Mouse (Mus musculus) right cerebral cortex, adult 18-20 months (tissue): Measurements from ENCODE around the gene 1700088E04Rik.
A peak's percentile ranks its signal among the peaks of the same experiment; 100 is the strongest.

ENCODE experiments used
- DNase-seq: peaks from one replicate; pipeline ENCODE4 v3.0.0; 2022; ENCODE audit warnings: mixed read lengths

The 1700088E04Rik gene

DNA sequence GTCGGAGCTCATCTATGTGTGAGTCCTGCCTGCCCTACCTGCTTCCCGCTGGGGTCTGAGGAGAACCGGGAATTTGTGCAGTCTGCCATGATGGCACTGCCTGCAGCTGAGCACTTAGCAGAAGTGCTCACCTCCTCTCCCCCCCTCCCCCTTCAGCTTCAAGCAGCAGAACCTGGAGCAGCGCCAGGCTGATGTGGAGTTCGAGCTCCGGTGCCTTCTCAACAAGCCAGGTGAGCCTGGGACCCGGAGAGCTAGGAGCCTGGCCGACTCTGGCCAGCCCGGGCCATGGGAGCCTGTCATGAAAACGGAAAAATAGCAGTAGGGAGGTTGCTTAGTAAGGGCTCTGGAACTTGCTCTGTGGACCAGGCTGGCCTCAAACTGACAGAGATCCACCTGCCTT is 10.3 kb downstream of the 1700088E04Rik start:
- DNase-seq: no peak

DNA sequence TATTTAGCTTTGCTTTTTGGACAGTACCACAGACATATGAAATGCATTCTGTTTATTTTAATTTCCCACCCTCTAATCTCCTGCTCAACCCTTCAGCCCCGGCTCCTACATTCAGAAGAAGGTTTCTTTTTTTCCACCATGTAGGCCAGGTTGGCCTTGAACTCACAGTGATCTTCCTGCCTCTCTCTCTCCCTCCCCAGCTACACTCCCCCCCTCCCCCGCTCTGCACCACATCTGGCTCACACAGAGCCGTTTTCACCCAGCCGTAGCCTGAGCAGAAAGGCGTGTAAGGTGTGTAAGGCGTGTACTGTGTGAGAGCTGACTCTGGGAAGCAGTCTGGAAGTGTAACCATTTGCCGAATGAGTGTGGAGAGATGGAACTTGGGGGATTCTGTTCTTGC is 11.7 kb downstream of the 1700088E04Rik start:
- no peak for DNase-seq

DNA sequence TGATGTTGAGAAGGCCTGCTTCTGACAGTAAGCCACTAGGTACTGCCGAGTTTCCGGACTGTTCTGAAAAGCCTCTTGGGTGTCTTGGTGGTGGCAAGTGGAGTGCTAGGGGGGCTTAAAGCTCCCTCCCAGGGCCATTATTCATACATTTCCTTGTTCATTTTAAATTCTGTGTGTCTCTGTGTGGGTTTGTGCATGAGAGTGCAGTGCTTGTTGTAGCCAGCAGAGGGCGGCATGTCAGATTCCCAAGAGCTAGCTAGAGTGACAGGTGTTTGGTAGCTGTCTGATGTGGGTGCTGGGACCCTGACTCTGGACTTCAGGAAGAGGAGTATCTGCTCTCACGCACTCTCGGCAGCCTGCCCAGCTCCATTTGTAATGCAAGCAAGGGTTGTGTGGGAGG is 12.8 kb downstream of the 1700088E04Rik start:
- no peak for DNase-seq

DNA sequence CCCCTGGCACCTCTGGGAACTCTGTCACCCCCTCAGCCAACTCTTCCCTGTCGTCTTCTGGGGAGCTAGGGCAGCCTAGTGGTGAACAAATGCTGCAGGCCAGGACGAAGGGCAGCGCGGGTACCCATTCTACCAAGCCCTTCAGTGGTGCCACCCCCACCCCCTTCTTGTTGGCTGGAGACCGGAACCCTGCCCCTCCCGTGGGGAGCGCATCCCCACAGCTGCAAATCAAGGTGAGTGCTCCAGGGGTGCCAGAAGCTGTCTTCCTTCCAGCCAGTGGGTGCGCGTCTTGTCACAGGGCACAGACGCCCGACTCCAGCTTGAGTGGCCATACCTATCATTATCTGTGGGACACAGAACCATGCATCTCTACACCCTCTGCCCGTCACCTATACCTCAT is 14.0 kb downstream of the 1700088E04Rik start:
- no peak for DNase-seq

DNA sequence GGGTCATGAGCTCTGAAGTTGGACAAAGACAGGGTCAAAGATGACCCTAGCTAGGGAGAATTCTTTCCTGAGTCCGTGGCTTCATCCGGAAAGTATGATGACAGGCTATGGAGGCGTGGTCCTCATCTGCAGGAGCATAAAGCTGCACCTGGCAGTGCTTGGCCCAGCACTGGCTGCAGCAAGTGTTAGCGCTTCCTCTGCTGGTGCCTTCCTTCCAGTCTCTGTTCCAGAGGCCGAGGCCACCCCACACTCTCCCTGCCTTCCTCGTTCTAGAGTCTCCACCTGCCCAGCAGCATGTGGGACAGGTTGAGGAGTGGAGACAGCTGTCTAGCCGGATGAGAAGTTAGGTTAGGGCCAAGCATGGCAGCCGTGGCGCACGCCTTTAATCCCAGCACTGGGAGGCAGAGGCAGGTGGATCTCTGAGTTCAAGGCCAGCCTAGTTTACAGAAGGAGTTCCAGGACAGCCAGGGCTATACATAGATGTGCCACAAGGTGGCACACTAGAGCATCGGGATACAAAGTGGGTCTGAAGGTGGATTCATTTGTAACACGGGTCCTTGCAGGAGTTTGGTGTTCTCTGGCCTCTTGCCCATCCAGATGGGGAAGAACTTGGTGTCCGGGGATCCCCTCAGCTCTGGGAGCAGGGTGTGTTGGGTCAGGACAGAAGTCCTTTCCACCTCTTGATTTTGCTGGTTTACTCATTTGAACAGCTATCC is 14.7 kb downstream of the 1700088E04Rik start:
- DNase-seq: no peak

DNA sequence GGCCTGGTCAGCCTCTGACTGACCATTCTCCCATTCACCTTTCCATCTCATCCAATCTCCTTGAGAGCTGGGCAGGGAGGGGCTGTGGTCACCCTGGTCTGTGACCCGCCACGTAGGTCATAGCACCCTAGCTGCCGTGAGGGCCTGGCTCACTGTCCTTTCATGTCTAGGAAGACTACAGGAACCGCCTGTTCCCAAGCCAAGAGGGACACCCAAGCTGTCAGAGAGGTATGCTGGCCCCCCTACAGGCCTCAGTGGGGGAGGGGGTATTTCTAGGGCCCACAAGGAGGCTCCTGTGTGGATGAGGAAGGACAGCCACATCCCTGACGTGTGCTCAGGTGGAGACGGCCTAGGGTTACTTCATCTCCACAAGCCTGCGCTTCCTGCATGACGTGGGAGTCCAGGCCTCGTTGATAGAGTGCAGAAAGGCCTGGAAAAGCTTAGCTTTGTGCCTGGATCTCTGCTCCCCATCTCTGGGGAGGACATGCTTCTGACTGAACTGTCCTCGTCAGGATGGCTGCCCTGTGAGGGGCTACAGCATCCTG is 16.6 kb downstream of the 1700088E04Rik start:
- DNase-seq: no peak

DNA sequence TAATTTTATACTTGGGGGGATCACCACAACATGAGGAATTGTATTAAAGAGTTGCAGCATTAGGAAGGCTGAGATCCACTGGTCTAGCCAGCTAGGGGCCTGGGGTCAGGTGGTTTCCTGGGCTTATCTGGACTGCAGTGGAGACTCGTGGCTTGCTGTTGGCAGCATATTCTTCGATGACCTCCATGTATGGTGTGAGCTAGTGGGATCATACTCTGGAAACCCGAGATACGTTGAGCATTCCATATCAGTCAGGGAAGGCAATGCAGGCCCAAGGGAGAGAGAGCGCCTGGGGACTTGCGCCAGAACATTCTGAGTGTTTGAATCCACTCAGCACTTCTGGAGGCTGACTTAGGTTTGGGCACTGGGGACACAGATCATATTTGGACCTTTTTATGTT is 17.3 kb downstream of the 1700088E04Rik start:
- DNase-seq: no peak

DNA sequence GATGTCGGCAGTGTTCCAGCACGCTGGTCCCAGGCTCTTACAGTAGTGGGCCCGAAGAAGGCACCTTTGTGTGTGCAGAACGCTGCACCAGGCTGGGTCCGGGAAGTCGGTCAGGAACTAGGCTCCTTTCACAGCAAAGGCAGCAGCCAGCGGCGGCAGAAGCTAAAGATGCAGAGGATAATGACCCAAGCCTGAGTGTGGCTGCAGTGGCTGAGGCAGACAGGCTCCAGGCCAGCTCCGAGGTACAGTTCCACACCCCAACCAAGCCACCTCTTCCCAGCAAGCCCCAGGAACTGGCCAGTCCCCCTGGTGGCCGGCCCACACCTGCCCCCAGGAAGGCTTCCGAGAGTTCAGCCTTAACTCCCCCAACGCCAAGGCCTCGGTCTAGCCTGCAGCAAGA is 18.5 kb downstream of the 1700088E04Rik start:
- DNase-seq: no peak

DNA sequence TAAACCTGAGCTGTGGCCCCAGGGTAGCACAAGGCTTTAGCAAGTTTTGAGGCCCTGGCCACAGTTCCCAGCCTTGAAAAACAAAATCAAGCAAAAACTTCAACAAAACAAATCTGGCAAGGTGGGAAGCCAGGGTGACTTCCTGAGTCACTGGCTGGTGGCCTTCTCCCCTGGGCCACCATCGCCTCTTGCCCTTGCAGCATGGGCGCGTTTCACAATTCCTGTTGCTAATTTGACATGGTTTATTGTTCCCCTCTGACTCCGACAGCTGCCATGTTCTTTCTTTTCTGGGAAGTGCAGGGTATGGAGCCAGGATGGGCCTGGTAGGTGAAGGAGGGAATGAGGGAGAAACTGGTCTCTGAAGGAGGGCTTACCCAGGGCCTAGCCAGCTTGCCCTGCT is 18.9 kb downstream of the 1700088E04Rik start:
- no peak for DNase-seq

DNA sequence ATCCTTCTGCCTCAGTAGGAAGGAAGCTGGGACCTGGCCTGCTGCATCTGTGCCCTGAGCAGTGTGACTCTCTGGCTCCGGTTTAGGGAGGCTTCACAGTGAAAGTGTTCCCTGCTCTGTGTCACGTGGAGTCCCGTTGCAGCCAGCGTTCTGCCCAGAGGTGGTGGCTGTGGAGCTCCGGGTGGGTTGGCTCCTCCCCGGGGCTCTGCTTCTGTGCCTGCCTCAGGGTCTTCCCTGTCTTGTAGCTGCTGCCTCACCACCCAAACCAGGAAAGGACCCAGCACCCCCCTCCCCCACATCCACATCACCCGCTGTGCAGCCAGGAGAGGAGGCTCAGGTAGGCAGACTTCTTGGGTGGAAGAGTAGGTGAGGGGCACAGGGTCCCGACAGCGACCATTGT is 21.6 kb downstream of the 1700088E04Rik start:
- DNase-seq: no peak

DNA sequence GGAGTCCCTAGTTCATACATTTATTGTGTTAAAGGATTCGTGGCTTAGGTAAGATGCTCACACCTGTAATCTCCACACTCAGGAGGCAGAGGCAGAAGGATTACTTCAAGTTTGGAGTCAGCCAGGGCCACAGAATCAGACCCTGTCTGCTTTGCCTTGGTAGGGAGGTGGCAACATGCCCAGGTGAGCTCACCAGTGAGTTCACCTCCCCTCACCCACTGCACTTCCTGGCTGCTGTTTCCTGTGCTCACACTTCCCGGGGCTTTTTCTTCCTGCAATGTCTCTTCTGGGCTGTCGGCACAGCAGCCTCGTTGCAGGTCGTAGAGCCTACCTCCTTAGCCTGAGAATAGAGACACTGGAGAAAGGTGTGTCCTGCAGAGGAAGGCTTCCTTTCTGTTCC is 25.8 kb downstream of the 1700088E04Rik start:
- DNase-seq: no peak

DNA sequence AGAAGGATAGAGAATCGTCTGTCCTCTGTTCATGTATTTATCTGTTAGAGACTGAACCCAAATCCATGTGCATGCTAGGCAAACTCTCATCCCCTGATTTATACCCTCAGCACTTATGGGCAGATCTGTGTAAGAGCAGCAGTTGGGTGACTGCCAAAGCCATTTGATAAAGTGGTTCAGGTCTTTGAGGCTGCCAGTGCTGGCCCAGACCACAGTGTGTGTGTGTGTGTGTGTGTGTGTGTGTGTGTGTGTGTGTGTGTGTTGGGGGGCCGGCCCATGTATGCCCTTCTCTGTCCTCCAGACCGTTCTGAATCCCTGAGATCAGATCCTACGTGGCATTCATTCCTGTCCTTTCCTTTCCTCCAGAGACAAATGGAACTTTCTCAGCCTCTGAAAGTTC is 29.3 kb downstream of the 1700088E04Rik start:
- DNase-seq: no peak

DNA sequence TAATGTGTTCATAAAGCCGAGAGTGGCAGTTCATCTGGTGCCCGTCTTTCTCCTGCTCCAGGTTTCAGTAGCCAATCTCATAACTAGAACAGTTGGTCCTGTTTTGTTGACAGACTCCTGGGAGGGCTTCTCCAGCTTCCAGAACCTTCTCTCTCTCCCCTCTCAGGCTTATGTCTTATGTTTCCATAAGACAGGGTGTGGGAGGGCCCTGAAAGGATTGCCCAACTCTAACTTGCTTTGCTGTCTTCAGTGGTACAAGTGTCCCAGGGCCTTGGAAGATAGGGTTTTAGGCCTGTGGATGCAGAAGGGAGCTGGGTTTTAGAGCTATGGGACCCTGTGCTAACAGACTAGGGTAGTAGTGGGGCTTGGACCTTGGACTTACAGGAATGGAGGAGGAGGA is 30.5 kb downstream of the 1700088E04Rik start:
- DNase-seq: no peak

DNA sequence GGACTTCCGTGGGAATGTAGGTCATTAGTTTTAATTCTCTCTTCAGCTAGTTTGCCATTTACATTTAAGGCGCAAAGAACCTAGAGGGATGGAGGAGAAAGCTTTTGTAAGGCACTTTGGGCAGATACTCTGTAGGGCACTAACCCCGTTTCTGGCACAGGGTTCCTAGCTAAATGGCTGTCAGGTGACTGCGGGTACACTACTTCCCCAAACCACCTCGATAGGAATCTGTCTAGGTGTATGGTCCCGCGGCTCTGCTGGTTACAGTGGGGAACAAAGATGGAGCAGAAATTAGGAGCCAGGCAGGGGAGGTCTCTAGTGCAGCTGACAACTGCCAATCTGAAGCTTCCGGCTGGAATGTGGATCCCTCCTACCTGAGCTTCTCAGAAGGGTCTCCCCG is 31.0 kb downstream of the 1700088E04Rik start:
- DNase-seq: no peak

DNA sequence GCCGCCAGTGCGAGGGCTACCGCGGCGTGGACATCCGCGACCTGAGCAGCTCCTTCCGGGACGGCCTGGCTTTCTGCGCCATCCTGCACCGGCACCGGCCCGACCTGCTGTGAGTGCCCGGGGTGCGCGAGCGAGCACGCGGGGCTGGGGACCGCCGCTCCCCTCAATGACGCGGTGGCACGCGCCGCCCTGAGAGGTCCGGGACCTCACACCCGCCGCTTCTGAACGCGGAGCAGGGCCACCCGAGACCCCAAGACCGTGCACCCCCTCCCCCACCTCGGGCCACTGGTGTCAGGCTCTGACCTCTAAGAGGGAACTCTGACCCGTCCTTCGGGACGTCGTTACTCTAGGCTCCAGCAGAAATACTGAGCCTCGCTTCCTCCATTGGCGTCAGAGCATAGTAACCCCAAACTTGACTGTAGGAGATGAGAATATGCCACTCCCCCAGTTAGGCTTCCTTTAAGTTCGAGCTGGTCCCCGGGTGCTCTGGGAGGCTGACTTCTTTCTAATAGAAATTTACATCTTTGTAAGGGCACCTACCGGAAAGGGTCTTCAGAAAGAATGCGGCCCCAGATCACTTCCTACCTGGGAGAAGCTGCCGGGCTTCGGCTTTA is 31.6 kb downstream of the 1700088E04Rik start:
- DNase-seq: peak; percentile 23

DNA sequence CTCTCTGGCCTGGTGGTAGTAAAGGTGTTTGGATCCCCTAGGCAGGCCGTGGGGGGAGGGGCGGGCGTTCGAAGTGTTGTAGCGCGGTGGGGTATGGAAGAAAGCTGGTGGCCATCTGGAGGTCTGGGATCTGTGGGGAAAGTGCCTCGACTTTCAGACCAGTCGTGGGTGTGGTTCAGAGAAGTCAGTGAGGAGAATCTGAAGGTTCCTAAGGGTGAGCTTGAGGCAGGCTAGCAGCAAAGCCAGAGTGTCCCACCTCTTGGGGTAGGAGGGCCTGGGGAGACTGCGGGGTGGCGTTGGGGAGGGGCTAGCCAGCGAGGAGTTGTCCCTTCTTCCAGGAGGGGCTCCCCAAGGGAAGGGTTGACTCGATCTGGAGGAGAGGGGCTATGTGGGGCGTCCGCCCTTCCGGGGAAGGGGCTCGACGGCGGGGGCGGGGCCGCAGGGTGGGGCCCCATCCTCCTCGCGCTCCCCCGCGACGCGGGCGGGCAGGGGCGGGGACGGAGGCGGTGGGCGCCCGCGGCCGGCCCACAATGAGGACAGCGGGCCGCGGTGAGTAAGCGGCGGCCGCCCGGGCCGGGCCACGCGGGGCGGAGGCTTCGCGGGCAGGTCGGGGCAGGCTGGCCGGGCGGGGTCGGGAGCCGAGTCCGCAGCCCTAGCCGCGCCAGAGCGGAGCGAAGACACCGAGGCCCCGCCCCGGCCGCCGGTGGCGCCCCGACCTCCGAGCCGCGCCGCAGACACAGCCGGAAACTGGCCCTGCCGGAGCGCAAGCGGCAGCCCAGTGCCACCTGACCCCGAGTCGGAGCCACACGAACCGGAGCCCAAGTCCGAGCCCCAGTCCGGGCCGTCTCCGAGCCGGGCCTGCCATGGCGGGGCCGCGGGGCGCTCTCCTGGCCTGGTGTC is 32.4 kb downstream of the 1700088E04Rik start, which contains the start of gene Micall1:
Gene Micall1, plus strand, starts transcription at position 478 of the 900 bp plus-strand sequence.
- DNase-seq: peak; percentile 54

DNA sequence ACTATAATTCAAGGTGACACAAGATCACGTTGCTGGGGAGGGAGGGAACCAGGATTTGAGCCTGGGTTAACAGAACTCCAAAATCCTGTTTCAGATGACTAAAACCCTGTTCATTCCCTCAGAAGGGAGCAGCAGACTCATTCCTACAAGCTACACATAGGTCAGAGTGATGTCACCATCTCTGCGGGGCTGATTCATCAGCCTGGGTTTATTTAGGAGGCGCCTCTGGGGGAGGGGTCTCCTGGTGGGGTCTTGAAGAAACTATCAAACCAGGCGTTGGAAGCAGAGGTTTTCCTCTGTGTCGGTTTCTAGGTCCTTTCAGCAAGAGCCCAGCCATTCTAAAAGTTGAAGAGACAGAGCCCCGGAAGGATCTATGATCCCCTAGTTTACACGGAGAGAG is 33.1 kb downstream of the 1700088E04Rik start:
- DNase-seq: no peak

DNA sequence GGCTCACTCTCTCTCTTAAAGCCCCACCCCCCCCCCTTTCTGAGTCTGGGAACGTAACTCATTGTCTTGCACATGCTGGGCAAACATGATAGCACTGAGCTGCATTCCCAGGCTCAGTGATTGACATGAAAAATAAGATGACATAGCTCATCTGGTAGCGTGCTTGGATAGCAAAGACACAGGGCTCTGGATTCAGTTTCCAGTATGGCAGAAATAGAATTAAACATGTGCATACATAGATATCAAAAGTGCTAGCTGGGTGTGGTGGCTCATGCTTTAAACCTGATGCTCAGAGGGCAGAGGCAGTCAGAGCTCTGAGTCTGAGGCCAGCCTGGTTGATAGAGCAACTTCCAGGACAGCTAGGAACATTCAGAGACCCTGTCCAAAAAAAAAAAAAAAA is 35.2 kb downstream of the 1700088E04Rik start:
- no peak for DNase-seq

DNA sequence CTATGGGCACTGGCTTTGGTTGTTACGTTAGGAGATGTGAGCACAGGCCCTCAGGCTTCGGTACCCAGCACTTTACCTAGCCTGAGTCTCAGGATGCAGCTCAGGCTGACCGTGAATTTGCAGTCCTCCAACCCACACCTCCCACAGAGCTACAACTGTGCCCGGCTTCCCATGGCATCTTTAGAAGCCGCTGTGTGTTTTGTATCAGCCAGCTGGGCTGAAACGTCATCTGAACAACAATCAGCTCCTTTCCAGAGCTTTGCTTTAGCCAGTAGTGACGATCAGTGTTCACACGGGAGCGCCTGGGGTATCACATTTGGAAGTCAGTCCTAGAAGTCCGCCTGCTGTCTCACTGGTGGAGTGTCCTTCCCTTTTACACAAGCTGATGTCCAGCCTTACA is 37.8 kb downstream of the 1700088E04Rik start:
- DNase-seq: peak; percentile 26

DNA sequence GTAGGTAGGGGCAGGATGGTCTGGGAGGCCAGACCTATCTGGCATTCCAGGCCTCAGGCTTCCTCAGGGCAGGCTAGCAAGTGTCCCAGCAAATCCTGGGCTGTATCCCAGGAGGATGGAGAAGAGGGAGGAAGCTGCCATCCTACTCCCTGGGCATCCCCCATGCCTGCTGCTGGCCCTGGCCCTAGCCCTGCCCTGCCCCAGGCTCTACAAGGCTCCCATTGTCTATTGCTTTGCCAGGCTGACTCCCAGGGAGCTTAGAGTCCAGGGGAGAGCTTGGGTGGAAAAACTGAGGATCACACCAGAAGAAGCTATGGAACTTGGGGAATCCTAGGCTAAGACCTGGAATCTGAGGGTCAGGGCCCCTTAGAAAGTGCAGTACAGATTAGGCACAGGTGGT is 39.5 kb downstream of the 1700088E04Rik start:
- DNase-seq: no peak

DNA sequence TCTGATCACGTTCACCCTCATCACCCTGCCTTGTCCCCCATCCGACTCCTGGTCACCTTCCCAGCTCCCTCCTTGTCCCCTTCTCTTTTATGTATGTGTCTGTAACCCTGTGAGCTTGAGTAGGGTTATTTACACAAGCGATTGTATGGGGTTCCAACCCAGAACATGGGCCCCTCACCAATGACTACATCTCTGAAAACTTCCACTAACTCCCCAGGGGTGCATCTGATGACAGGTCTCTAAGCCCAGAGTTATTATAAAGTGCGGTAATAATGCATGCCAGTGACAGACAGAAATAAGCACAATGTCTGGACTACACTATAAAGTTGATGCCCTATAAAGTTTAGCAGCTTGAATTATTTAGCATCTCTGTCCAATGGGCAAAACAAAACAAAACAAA is 40.7 kb downstream of the 1700088E04Rik start:
- DNase-seq: no peak

DNA sequence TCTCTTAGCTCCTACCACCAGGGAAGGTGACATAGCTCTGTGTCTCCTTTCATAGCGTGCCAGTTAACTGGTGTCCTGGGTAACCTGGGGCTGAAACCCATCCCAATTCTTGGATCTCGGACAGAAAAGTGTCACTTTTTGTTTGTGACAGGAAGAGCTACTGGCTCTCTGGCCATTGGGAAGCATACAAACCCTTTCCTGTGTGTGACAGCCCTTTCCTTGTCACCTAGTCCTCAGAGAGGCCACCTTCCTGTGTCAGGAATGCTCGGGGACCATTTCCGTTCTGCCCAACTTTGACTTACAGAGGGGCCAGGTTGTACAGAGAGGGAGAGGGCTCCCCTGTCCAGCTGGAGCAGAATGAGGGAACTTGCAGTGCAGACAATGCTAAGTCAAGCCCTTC is 41.6 kb downstream of the 1700088E04Rik start:
- no peak for DNase-seq

DNA sequence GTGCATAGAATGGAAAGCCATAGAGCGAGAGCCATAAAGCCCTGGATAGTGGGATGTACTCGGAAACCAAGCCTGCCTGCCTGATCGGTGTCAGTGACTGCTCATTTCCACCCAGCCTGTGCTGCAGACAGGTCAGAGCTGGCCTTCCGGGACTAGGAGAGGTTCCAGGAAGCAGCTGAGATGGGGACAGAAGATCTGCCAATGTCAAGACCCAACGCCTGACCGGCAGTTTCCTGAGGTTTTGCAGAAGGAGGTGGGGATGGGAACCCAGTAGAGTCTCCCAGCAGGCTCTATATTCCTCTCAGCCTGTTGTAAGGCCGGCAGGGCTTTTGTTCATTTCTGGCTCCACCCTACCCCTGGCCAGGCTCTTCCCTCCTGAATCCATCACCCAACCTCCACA is 42.2 kb downstream of the 1700088E04Rik start:
- no peak for DNase-seq
